Mouse (Mus musculus) cortical plate, adult 2 months (tissue): ENCODE measurements at regions not wholly inside any gene's neighbourhood (a gene's known extent, or its start where the extent isn't known, plus 50 kb on each side); places are given as distances from the start of the nearest gene placed in this dataset.

Source experiments
- CTCF ChIP-seq: fragments of 200-500 bp; IDR thresholded peaks from 2 replicates; pipeline ENCODE4 v1.5.1; 2011; ENCODE audit warnings: mild to moderate bottlenecking, control low read depth, low read length; ENCODE audit not compliant: insufficient read depth; ENCODE audit errors: extremely low read depth
- POLR2A ChIP-seq: fragments of 200-500 bp; IDR thresholded peaks from 2 replicates; pipeline ENCODE4 v1.6.1; 2011; ENCODE audit warnings: mild to moderate bottlenecking, low read length, control low read depth; ENCODE audit not compliant: insufficient read depth; ENCODE audit errors: extremely low read depth

- TF ChIP-seq CTCF (no peak), POLR2A (no peak)
Observed at GRCm38 (mm10) chr4:114688356-114688972, 133.1 kb upstream of the Gm12830 start.
